Mouse (Mus musculus): ENCODE results near the gene Foxo3. TPM values are rescaled to one million over a fixed set of nuclear protein-coding genes. Genes with fewer than 3 reads are reported as not detected.

Foxo3 gene
- polyA plus RNA-seq, 1 experiment, result 35.5 TPM

GRCm38 (mm10) chr10:42271454-42272230 is 4.9 kb downstream of the Foxo3 start:
- TF ChIP-seq POLR2A (IDR thresholded peaks at IDR 0.05; ENCODE audit: extremely low read depth, insufficient read depth, low read length) (no peak), CTCF (IDR thresholded peaks at IDR 0.05; ENCODE audit: extremely low read depth, insufficient read depth, low read length) (no peak)
- Histone ChIP-seq H3K4me1 (ENCODE audit: control insufficient read depth, insufficient read depth, low read length) (peaks cover 10% of the 10 kb centered on the region; the same call in 1 of the 2 replicates), H3K4me3 (ENCODE audit: insufficient read depth, low read length) (no peak overlapping the region), H3K27ac (ENCODE audit: insufficient read depth, low read length) (no peak overlapping the region)

- peaks cover 10% of the 10 kb centered on the region; the same call in 1 of the 2 replicates for H3K4me1 ChIP-seq (ENCODE audit: control insufficient read depth, insufficient read depth, low read length)
- no peak overlapping the region for H3K27ac ChIP-seq (ENCODE audit: insufficient read depth, low read length)
- TF ChIP-seq POLR2A (IDR thresholded peaks at IDR 0.05; ENCODE audit: extremely low read depth, insufficient read depth, low read length), result no peak
- TF ChIP-seq CTCF (IDR thresholded peaks at IDR 0.05; ENCODE audit: extremely low read depth, insufficient read depth, low read length), result no peak
- no peak overlapping the region for H3K4me3 ChIP-seq (ENCODE audit: insufficient read depth, low read length)
Measured at GRCm38 (mm10) chr10:42270277-42271083, 6.1 kb downstream of the Foxo3 start.

- no peak for TF ChIP-seq POLR2A (IDR thresholded peaks at IDR 0.05; ENCODE audit: extremely low read depth, insufficient read depth, low read length)
- TF ChIP-seq CTCF (IDR thresholded peaks at IDR 0.05; ENCODE audit: extremely low read depth, insufficient read depth, low read length), result no peak
- no peak overlapping the region for H3K27ac ChIP-seq (ENCODE audit: insufficient read depth, low read length)
- peaks cover 10% of the 10 kb centered on the region; the same call in 1 of the 2 replicates for H3K4me1 ChIP-seq (ENCODE audit: control insufficient read depth, insufficient read depth, low read length)
- no peak overlapping the region for H3K4me3 ChIP-seq (ENCODE audit: insufficient read depth, low read length)
Measured at GRCm38 (mm10) chr10:42269281-42270025, 7.1 kb downstream of the Foxo3 start.

- H3K4me3 ChIP-seq (ENCODE audit: insufficient read depth, low read length), result no peak overlapping the region
- H3K4me1 ChIP-seq (ENCODE audit: control insufficient read depth, insufficient read depth, low read length), result peaks cover 9% of the 10 kb centered on the region; the same call in 1 of the 2 replicates
- no peak overlapping the region for H3K27ac ChIP-seq (ENCODE audit: insufficient read depth, low read length)
- TF ChIP-seq CTCF (IDR thresholded peaks at IDR 0.05; ENCODE audit: extremely low read depth, insufficient read depth, low read length), result no peak
- no peak for TF ChIP-seq POLR2A (IDR thresholded peaks at IDR 0.05; ENCODE audit: extremely low read depth, insufficient read depth, low read length)
Measured at GRCm38 (mm10) chr10:42267811-42268545, 8.6 kb downstream of the Foxo3 start.

GRCm38 (mm10) chr10:42265021-42265689 is 11.4 kb downstream of the Foxo3 start:
- H3K4me3 ChIP-seq (ENCODE audit: insufficient read depth, low read length), result no peak overlapping the region
- H3K4me1 ChIP-seq (ENCODE audit: control insufficient read depth, insufficient read depth, low read length), result peaks cover 10% of the 10 kb centered on the region; the same call in 1 of the 2 replicates
- H3K27ac ChIP-seq (ENCODE audit: insufficient read depth, low read length), result no peak overlapping the region
- TF ChIP-seq CTCF (IDR thresholded peaks at IDR 0.05; ENCODE audit: extremely low read depth, insufficient read depth, low read length) (no peak), POLR2A (IDR thresholded peaks at IDR 0.05; ENCODE audit: extremely low read depth, insufficient read depth, low read length) (no peak)

GRCm38 (mm10) chr10:42264195-42264594 is 12.4 kb downstream of the Foxo3 start:
- H3K27ac ChIP-seq (ENCODE audit: insufficient read depth, low read length), result no peak overlapping the region
- H3K4me1 ChIP-seq (ENCODE audit: control insufficient read depth, insufficient read depth, low read length), result peaks cover 6% of the 10 kb centered on the region; the same call in 1 of the 2 replicates
- TF ChIP-seq POLR2A (IDR thresholded peaks at IDR 0.05; ENCODE audit: extremely low read depth, insufficient read depth, low read length) (no peak), CTCF (IDR thresholded peaks at IDR 0.05; ENCODE audit: extremely low read depth, insufficient read depth, low read length) (no peak)
- no peak overlapping the region for H3K4me3 ChIP-seq (ENCODE audit: insufficient read depth, low read length)

- no peak overlapping the region for H3K27ac ChIP-seq (ENCODE audit: insufficient read depth, low read length)
- TF ChIP-seq POLR2A (IDR thresholded peaks at IDR 0.05; ENCODE audit: extremely low read depth, insufficient read depth, low read length) (no peak), CTCF (IDR thresholded peaks at IDR 0.05; ENCODE audit: extremely low read depth, insufficient read depth, low read length) (no peak)
- peaks cover 6% of the 10 kb centered on the region; the same call in 1 of the 2 replicates for H3K4me1 ChIP-seq (ENCODE audit: control insufficient read depth, insufficient read depth, low read length)
- H3K4me3 ChIP-seq (ENCODE audit: insufficient read depth, low read length), result no peak overlapping the region
Measured at GRCm38 (mm10) chr10:42263701-42264100, 12.9 kb downstream of the Foxo3 start.

- TF ChIP-seq POLR2A (IDR thresholded peaks at IDR 0.05; ENCODE audit: extremely low read depth, insufficient read depth, low read length), result no peak
- no peak for TF ChIP-seq CTCF (IDR thresholded peaks at IDR 0.05; ENCODE audit: extremely low read depth, insufficient read depth, low read length)
Measured at GRCm38 (mm10) chr10:42262061-42262460, 14.5 kb downstream of the Foxo3 start.

More at GRCm38 (mm10) chr10:42262061-42262460, 14.5 kb downstream of the Foxo3 start:
- H3K4me3 ChIP-seq (ENCODE audit: insufficient read depth, low read length), result no peak overlapping the region
- no peak overlapping the region for H3K27ac ChIP-seq (ENCODE audit: insufficient read depth, low read length)
- peaks cover 6% of the 10 kb centered on the region; the same call in 1 of the 2 replicates for H3K4me1 ChIP-seq (ENCODE audit: control insufficient read depth, insufficient read depth, low read length)

All from cortical plate, adult 2 months (tissue).